Mouse (Mus musculus) c-Kit-negative CD71-positive TER-119-positive erythroid progenitor cells, embryonic 14.5 days (primary cell): ENCODE data around the gene Tff3.
A peak's percentile ranks its signal among the peaks of the same experiment; 100 is the strongest.

Experiments used
- DNase-seq: peaks from one replicate; pipeline ENCODE4 v3.0.0-alpha.2; 2013; ENCODE audit warnings: low read depth, low spot score

Tff3 gene

GRCm38 (mm10) chr17:31129452-31129851 lies at the start of gene Tff3:
TSS of gene Tff3 (minus strand) at chr17:31129646.
- DNase-seq, result no peak

DNA sequence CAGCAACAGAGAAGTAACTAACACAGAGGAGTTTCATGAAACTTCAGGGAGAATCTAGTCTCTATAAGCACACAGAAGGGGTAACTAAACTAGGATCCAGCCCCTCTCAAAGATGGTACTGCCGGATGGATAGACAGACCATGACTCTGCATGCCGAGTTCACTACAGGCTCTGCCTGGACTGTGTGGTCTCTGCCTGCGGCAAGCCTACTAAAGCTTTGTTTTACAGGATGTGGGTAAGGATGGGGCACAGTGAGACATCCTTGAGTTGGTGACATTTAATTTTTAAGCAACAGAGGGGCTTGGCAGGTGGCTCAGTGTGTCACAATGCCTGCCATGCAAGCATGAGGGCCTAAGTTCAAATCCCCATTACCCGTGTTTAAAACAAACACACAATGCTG lies 46.9 kb upstream of the Tff3 start:
- no peak for DNase-seq

GRCm38 (mm10) chr17:31169796-31170195 lies 40.4 kb upstream of the Tff3 start:
- DNase-seq, result no peak

DNA sequence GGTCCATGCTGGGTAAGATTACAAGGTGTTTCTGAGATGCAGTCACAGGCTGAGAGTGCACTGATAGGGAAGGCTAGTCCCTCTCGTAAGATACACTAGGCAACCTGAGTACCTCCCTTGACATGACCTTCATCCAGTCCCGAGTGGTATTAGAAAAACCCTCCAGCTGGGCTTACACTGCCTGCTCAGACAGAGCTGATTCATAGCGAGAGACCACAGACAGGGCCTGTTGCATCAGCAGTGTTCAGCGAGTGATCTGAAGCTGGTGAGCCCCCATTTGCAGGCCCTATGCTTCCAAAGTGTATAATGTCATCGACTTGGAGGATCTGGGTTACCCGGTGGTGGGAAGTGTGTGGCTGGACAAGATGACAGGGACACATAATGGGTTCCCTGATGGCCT lies 35.7 kb upstream of the Tff3 start, which contains the start of gene Tff1:
Tff1 (minus strand) TSS at position 151 of the 400 bp plus-strand sequence.
- DNase-seq, result no peak

DNA sequence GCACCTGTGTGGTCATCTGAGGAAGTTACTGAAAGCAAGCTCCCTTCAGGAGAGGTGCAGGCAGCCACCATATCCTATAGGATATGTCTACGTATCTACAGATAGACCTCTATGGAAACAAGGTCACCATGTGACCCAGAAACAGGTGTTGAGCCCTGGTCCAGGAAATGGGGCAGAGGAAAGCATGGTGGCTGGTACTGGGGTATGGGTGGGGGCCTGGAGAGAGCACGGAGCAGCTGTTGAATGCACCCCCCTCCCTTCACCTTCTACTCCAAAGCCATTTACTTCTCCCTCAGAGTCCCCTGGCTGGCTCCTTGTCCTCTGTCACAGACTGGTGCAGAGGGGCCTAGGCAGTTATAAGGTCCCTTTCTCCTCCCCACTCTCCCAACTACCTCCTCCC lies 34.4 kb upstream of the Tff3 start:
- DNase-seq, result no peak

- DNase-seq, result no peak
Observed at GRCm38 (mm10) chr17:31162607-31163006, 33.2 kb upstream of the Tff3 start.

DNA sequence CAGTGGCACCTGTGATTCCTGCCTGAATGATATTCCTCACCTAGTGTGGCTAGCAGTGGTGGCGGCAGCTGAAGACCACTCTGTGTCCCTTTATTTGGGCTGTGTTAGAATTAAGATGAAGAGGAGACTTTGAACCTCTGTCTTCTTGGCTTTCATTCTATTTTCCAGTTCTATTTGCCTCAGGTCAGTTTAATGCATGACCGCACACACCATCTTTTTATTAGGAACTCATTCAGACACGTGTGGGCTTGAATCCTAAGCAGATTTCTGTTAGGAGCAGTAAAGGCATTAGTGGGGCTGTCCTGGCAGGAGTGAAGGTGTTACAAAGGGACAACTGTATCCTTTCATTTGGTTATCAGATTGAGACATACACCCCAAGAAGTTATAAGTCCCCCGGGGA lies 30.8 kb upstream of the Tff3 start:
- DNase-seq, result no peak

DNA sequence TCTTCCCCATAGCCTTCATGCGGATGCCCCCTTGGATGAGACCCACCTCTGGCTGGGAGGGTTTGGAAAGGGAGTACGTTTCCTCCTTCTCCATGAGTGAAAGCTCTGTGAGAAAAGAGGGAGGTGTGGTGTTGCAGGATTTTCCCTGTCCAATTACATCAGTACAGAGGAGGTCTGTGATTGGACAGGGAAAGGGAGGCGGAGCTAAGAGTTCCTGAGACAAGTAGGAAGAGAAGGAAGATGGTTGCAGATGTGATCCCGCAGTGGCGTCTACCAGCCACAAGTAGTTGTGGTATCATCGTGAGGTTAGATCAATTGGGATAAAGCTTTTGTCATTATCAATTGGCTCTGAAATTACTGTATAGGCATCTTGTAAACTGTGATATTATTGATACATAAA lies 28.5 kb upstream of the Tff3 start:
- DNase-seq, result no peak

- no peak for DNase-seq
Observed at GRCm38 (mm10) chr17:31153785-31154184, 24.3 kb upstream of the Tff3 start.

GRCm38 (mm10) chr17:31152966-31153499 lies 23.6 kb upstream of the Tff3 start:
- DNase-seq, result no peak

- no peak for DNase-seq
Observed at GRCm38 (mm10) chr17:31152512-31152911, 23.1 kb upstream of the Tff3 start.

DNA sequence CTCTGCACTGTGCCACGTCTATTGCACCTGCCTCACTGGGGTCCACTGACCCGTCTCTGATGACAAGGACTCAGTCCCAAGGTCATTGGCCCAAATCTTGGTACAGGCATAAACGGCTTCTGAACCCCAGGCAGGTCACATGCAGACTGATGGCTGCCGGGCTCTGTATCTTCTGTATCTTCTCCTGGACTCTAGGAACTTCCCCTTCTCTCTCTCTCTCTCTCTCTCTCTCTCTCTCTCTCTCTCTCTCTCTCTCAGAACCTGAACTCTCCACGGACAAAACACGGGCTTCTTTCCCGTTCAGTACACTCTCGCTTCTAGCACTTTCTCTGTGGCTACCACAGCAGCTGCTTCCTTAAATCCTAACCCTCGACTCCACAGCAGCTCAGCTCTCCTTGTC lies 16.6 kb upstream of the Tff3 start:
- DNase-seq, result no peak

DNA sequence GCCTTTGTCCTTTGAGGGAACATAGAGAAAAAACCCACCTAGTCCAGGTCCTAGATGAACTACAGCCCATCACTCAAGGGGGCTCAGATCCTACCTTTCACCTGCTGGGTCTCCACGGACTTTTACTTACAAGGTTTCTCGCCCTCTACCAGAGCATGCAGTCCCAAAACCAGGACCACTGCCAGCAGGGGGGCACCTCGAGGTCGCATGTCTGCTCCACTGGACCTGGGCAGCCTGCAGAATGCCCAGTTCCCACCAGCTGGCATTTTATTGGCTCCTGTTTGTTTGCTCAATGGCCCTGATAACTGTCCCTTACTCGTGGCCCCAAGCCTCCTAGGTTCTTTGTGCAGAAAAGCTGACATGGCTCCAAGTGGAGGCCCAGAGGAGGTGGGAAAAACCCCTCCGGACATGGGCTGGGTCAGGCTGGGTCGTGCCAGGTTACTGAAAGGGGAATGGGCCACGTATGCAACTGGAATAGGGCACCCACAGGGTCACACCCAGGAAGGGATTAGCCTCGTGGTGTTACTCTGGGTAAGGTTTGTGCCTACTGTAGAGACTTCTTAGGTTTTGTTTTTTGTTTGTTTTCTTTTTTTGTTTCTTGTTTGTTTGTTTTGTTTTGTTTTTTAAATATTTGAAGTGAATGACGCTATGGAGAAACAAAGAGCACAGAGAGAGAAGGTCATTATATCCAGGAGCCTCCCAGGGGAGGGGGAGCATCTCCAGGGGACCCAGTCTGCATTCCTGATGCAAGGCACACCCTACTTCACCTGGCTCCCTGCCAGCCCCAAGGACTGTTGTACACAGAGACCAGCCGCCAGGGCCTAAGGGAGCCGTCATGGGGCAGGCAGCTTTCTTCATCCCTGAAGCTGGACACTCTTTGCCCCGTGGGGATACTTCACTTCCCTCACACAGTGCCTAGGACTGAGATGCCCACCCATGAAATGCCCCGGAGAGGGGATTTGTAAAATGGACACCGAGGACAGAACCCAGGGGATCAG lies 14.9 kb upstream of the Tff3 start, which contains the start of gene Tff2:
Tff2 (minus strand) TSS at position 243 of the 998 bp plus-strand sequence.
- DNase-seq, result no peak

DNA sequence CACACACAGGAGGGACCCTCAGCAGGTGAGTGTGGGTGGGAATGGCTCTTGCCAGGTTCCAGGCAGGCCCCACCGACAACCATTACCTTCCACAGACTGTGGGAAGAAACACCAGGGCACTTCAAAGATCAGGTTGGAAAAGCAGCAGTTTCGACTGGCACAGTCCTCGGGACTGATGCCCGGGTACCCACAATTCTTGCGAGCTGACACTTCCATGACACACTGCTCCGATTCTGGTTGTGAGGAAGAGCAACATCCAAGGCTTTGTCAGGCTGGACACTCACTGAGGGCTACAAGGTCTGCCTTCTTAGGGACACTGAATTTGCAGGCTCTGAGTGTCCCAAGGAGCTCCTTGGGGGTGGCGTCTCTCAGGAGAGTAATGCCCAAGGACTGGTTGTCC lies 12.7 kb upstream of the Tff3 start:
- DNase-seq, result no peak

- DNase-seq, result peak; percentile 54
Observed at GRCm38 (mm10) chr17:31138398-31138797, 9.0 kb upstream of the Tff3 start.

GRCm38 (mm10) chr17:31136821-31137220 lies 7.4 kb upstream of the Tff3 start:
- DNase-seq, result no peak

DNA sequence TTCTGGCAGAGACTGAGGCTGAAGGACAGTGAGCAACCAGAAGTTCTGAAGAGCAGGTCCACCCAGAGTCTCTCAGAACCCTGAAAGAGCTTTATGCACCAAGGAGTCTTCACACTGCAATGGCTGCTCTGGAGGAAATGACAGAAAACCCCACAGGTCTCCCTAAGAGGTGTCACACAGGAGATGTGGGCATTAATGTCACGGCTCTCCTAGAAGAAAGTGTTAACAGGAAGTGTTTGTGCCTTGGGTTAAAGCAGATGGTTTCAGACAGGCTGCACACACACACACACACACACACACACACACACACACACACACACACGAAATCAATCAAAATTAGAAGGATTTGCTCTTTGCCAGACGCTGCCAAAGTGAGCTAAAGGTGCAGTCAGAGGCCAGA lies 6.8 kb upstream of the Tff3 start:
- DNase-seq, result no peak

- DNase-seq, result no peak
Observed at GRCm38 (mm10) chr17:31134913-31135312, 5.5 kb upstream of the Tff3 start.

GRCm38 (mm10) chr17:31133776-31134175 lies 4.3 kb upstream of the Tff3 start:
- DNase-seq, result no peak

DNA sequence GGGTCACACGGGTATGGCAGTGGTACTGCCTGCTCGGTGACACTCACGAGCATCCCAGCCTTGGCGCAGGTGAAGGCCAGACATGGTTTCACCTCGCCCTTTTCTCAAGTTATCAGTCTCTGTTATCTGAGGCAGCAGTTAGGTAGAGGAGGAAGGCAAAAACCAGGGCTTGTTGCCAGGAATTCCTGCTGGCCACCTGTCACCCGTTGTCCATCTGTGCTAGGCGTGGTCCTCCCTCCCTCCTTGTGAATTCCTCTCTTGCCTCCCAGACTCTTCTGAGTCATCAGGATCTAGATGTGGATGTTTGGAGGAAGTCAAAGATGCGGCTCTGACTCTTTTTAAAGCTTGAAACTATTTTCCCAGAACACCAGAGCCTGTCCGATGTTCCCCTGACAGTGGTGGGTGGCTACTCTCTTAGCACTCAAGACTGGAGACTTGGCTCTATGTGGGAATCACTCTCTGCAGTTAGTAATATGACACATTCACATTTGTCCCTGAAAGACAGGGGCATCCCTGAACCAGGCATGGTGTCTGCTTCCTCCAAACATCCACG lies 1.9 kb upstream of the Tff3 start:
- no peak for DNase-seq

- no peak for DNase-seq
Observed at GRCm38 (mm10) chr17:31128708-31129318, 633 bp downstream of the Tff3 start.
